Comparison of ENCODE assay signal across 24 mouse cellular contexts in the genomic region with DNA sequence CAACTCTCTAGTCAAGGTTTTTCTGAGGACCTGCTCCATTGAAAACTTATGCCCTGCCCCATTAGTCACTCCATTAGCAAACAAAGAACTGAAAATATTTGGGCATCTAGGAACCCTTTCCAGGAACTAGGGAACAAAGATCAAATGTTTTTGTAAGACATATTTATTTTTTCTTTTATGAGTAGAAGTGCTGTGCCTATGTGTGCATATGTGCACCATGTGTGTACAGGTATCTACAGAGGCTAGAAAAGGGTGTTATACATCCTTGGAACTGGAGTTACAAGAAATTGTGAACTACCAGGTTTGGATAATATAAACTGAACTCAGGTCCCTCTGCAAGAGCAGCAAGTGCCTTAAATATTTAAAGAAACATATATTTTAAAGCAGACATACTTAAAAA. TPM values are rescaled to one million over a fixed set of nuclear protein-coding genes. Genes with fewer than 3 reads are reported as not detected.
DNase-seq lines count a peak whose midpoint lies in the region; ATAC-seq and TF ChIP-seq lines count a peak whose summit lies in the region.
"Had no signal": no experiment of that assay in that cellular context is flagged by ENCODE, and none has a peak within 500 bp of the region (broad histone marks: within the 10 kb centered on the region; RNA-seq: fewer than 3 reads in every experiment).

No protein-coding gene starts in this region.

- no peak overlapping the region for H3K9ac ChIP-seq in stomach, embryonic 15.5 days
- H3K9ac ChIP-seq in stomach, embryonic 16.5 days (ENCODE audit: low read length) = no peak overlapping the region
- H3K9ac ChIP-seq in stomach, postnatal 0 days (ENCODE audit: low read length) = no peak overlapping the region

- TF ChIP-seq CTCF in stomach, postnatal 0 days (IDR thresholded peaks at IDR 0.05; ENCODE audit: low read depth) = no peak

- no peaks in the 10 kb centered on the region for H3K27me3 ChIP-seq in stomach, embryonic 15.5 days (replicated peaks)
- no peaks in the 10 kb centered on the region for H3K27me3 ChIP-seq in stomach, embryonic 16.5 days (ENCODE audit: control insufficient read depth, insufficient read depth, low read length)
- H3K27me3 ChIP-seq in stomach, postnatal 0 days (ENCODE audit: control insufficient read depth, insufficient read depth, low read length) = no peaks in the 10 kb centered on the region
- H3K27me3 ChIP-seq: CH12.LX, Patski had no signal

- no peaks in the 10 kb centered on the region for H3K36me3 ChIP-seq in stomach, embryonic 15.5 days
- H3K36me3 ChIP-seq in stomach, embryonic 16.5 days (ENCODE audit: control insufficient read depth, insufficient read depth, low read length) = no peaks in the 10 kb centered on the region
- no peaks in the 10 kb centered on the region for H3K36me3 ChIP-seq in stomach, postnatal 0 days (ENCODE audit: control insufficient read depth, insufficient read depth, low read length)
- H3K36me3 ChIP-seq: G1E had no signal

- no peak overlapping the region for H3K4me3 ChIP-seq in stomach, embryonic 15.5 days (replicated peaks)
- no peak overlapping the region for H3K4me3 ChIP-seq in stomach, embryonic 16.5 days (replicated peaks; ENCODE audit: low read length)
- no peak overlapping the region for H3K4me3 ChIP-seq in stomach, postnatal 0 days (ENCODE audit: low read depth, low read length)

- H3K4me1 ChIP-seq in stomach, embryonic 15.5 days = no peaks in the 10 kb centered on the region
- H3K4me1 ChIP-seq in stomach, embryonic 16.5 days (ENCODE audit: control insufficient read depth, insufficient read depth, low read length) = no peaks in the 10 kb centered on the region
- no peaks in the 10 kb centered on the region for H3K4me1 ChIP-seq in stomach, postnatal 0 days (replicated peaks; ENCODE audit: control insufficient read depth, insufficient read depth)

- H3K27ac ChIP-seq in stomach, embryonic 15.5 days = no peak overlapping the region
- H3K27ac ChIP-seq in stomach, embryonic 16.5 days (ENCODE audit: low read length) = no peak overlapping the region
- no peak overlapping the region for H3K27ac ChIP-seq in stomach, postnatal 0 days (replicated peaks)

- DNase-seq in stomach, postnatal 0 days (ENCODE audit: low spot score) = no peak
- DNase-seq in left cerebral cortex, postnatal 36 days (ENCODE audit: low spot score in 2 of 2) = no peak
- DNase-seq in MN1 (ENCODE audit: low spot score) = no peak
- DNase-seq in urinary bladder, postnatal 36 days (ENCODE audit: low spot score in 2 of 2) = no peak
- DNase-seq: adrenal gland, adult 2 months; adrenal gland, adult 8-10 months; adrenal gland, postnatal 10 days; adrenal gland, postnatal 14 days; adrenal gland, postnatal 25 days; adrenal gland, postnatal 36 days; B cell, adult 2 months; cerebellum, adult 11 months; cerebellum, adult 11-12 months; cerebellum, adult 18-20 months; cerebellum, adult 2 months had no signal

- H3K4me2 ChIP-seq in stomach, embryonic 15.5 days = no peak overlapping the region
- H3K4me2 ChIP-seq in stomach, embryonic 16.5 days (ENCODE audit: low read depth, low read length) = no peak overlapping the region
- H3K4me2 ChIP-seq in stomach, postnatal 0 days (replicated peaks; ENCODE audit: low read depth) = no peak overlapping the region

- H3K9me3 ChIP-seq in stomach, embryonic 15.5 days = no peaks in the 10 kb centered on the region
- no peaks in the 10 kb centered on the region for H3K9me3 ChIP-seq in stomach, embryonic 16.5 days (replicated peaks; ENCODE audit: control insufficient read depth, low read length)
- H3K9me3 ChIP-seq in stomach, postnatal 0 days (ENCODE audit: control insufficient read depth, low read length) = no peaks in the 10 kb centered on the region

- intact Hi-C loops in left cerebral cortex, postnatal 36 days (cut with DNase I) = no loop called here

- no peak for TF ChIP-seq EP300 in stomach, postnatal 0 days (optimal IDR thresholded peaks at IDR 0.05)

- ATAC-seq in stomach, embryonic 15.5 days (ENCODE audit: insufficient read depth, low FRiP score, low read depth) = peak; percentile 30; the same call in 1 of the 2 replicates
- ATAC-seq in stomach, embryonic 16.5 days (ENCODE audit: insufficient read depth, low FRiP score) = peak; percentile 68; the same call in 1 of the 2 replicates
- ATAC-seq in stomach, postnatal 0 days (ENCODE audit: low FRiP score, low TSS enrichment) = peak; percentile 91
- ATAC-seq: activated CD4-positive, CD25-positive, alpha-beta regulatory T cell, adult 4 months; CD4-positive, CD25-positive, alpha-beta regulatory T cell, adult 4 months; Patski had no signal

RNA-seq across cellular contexts. Expression of a gene that starts 28.4 kb away (rescaled TPM):
- polyA plus RNA-seq in stomach, embryonic 15.5 days (2015; fragmentation: Nextera tagmentation; extraction: Ambion mirVana) = 16.0 and 17.1 TPM in 2 replicates
- 15.3 and 19.2 TPM in 2 replicates for polyA plus RNA-seq in stomach, embryonic 16.5 days (2015; fragmentation: Nextera tagmentation; extraction: Ambion mirVana)
- polyA plus RNA-seq in stomach, postnatal 0 days (2015; fragmentation: Nextera tagmentation; extraction: Ambion mirVana) = 11.2 and 13.0 TPM in 2 replicates
- total RNA-seq in left cerebral cortex, postnatal 36 days (2021) = 1 to 10 TPM; 5.3 to 6.0 TPM
- total RNA-seq: CH12.LX, MEL had no signal
- polyA plus RNA-seq: activated CD4-positive, CD25-positive, alpha-beta regulatory T cell, adult 4 months; C2C12; CD4-positive, CD25-positive, alpha-beta regulatory T cell, adult 4 months; G1E; Patski had no signal

Comparison
In these comparisons a context has a peak if more than half of its experiments do, and no peak if none do; other contexts are left out.
1. ATAC-seq: peak in every context shown above with its lines; median percentile 91 in stomach, postnatal 0 days; 68 in stomach, embryonic 16.5 days; 30 in stomach, embryonic 15.5 days.